Comparison of ENCODE assay signal across 8 mouse cellular contexts in the genomic region with DNA sequence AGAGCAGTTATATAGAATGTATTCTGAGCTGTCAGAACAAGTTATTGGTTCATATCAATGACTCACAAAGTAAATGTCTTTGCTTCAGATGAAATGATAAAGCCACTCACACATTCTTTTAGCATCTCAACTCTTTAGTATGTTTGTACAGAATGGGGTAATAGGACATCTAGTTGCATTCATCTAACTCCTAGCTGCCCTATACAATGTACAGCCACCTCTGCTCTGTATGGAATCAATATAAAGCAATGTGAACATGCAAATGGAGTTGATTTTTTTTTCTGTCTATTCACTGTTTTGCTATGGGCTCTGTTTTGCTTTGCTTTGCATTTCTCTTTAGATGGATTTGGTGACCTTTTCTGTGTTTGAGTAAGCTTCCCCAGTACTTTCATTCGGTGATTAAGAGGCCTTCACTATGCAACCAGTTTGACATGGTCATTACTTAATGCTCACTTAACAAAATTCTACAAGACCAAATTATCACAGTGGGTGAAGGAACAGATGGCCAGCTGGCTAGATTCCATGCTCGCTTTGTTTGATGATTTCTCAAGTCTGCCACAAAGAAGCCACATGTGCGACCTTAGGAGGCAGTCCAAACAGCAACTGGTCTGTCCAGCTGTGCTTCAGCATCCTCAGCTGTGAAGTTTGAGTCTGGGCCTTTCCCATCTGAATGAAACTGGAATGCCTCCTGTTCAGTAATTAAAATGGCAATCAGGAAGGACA.
DNase-seq lines count a peak whose midpoint lies in the region; ATAC-seq and TF ChIP-seq lines count a peak whose summit lies in the region.

No protein-coding gene starts in this region.

- H3K27ac ChIP-seq in intestine, embryonic 14.5 days (ENCODE audit: low read depth), result no peak overlapping the region
- no peak overlapping the region for H3K27ac ChIP-seq in intestine, postnatal 0 days (ENCODE audit: low read depth, low read length)
- no peak overlapping the region for H3K27ac ChIP-seq in heart, adult 2 months

- no peak overlapping the region for H3K9ac ChIP-seq in intestine, embryonic 14.5 days (ENCODE audit: low read length)
- H3K9ac ChIP-seq in intestine, postnatal 0 days (ENCODE audit: low read depth, low read length), result no peak overlapping the region
- no peak overlapping the region for H3K9ac ChIP-seq in heart, adult 2 months (ENCODE audit: low read depth, low read length)

- H3K9me3 ChIP-seq in intestine, embryonic 14.5 days (ENCODE audit: control insufficient read depth, low read length), result no peaks in the 10 kb centered on the region
- H3K9me3 ChIP-seq in intestine, postnatal 0 days (ENCODE audit: control insufficient read depth), result no peaks in the 10 kb centered on the region

- TF ChIP-seq POLR2A in heart, adult 2 months (IDR thresholded peaks at IDR 0.05; ENCODE audit: insufficient read depth, low read depth, low read length), result no peak

- H3K4me1 ChIP-seq in intestine, embryonic 14.5 days (replicated peaks; ENCODE audit: control insufficient read depth, insufficient read depth, low read length), result no peaks in the 10 kb centered on the region
- H3K4me1 ChIP-seq in intestine, postnatal 0 days (replicated peaks; ENCODE audit: control insufficient read depth, insufficient read depth, low read length), result no peaks in the 10 kb centered on the region
- H3K4me1 ChIP-seq in heart, adult 2 months (ENCODE audit: control insufficient read depth, insufficient read depth, low read length), result no peaks in the 10 kb centered on the region

- H3K79me2 ChIP-seq in heart, adult 2 months (replicated peaks; ENCODE audit: control insufficient read depth, insufficient read depth, low read length), result no peaks in the 10 kb centered on the region

- H3K4me2 ChIP-seq in intestine, embryonic 14.5 days (ENCODE audit: low read length), result no peak overlapping the region
- H3K4me2 ChIP-seq in intestine, postnatal 0 days (replicated peaks; ENCODE audit: low read depth), result no peak overlapping the region

- no peaks in the 10 kb centered on the region for H3K27me3 ChIP-seq in intestine, embryonic 14.5 days (replicated peaks; ENCODE audit: control insufficient read depth, insufficient read depth, low read length)
- no peaks in the 10 kb centered on the region for H3K27me3 ChIP-seq in intestine, postnatal 0 days (replicated peaks; ENCODE audit: control insufficient read depth, insufficient read depth, low read length)
- H3K27me3 ChIP-seq in heart, adult 2 months (ENCODE audit: control insufficient read depth, insufficient read depth, low read length), result no peaks in the 10 kb centered on the region

- DNase-seq in intestine, embryonic 14.5 days (ENCODE audit: low spot score), result peak; percentile 57
- DNase-seq in urinary bladder, postnatal 36 days (ENCODE audit: low spot score in 2 of 2), result peak; percentile 1 to 2
- no peak for DNase-seq in urinary bladder, adult 2 months (ENCODE audit: low spot score)
- DNase-seq in layer of hippocampus, postnatal 10 days (ENCODE audit: low spot score in 2 of 2), result peak; percentile 16 to 26
- peak; percentile 16 for DNase-seq in telencephalon, adult 2 months (ENCODE audit: low read depth, low spot score)
- DNase-seq in heart, adult 2 months, result no peak
- no peak for DNase-seq in heart, adult 9 months (ENCODE audit: low spot score in 2 of 2)

- WGBS in intestine, embryonic 14.5 days, result 48% methylated on average over 3 of the region's 3 CpGs
- WGBS in intestine, postnatal 0 days, result 58% methylated on average over 3 of the region's 3 CpGs
- WGBS in heart, adult 2 months, result 59% methylated on average over 3 of the region's 3 CpGs

- intact Hi-C loops in heart, adult 2 months (cut with DNase I), result no loop called here

- no peaks in the 10 kb centered on the region for H3K36me3 ChIP-seq in intestine, embryonic 14.5 days (ENCODE audit: control insufficient read depth, insufficient read depth, low read length)
- no peaks in the 10 kb centered on the region for H3K36me3 ChIP-seq in intestine, postnatal 0 days (ENCODE audit: control insufficient read depth, insufficient read depth)
- no peaks in the 10 kb centered on the region for H3K36me3 ChIP-seq in heart, adult 2 months (ENCODE audit: control insufficient read depth, insufficient read depth, low read length)

- TF ChIP-seq EP300 in heart, adult 2 months (IDR thresholded peaks at IDR 0.05; ENCODE audit: insufficient read depth, low read depth, low read length), result no peak

- no peak overlapping the region for H3K4me3 ChIP-seq in intestine, embryonic 14.5 days (ENCODE audit: low read depth, low read length)
- H3K4me3 ChIP-seq in intestine, postnatal 0 days (ENCODE audit: low read depth, low read length), result no peak overlapping the region
- H3K4me3 ChIP-seq in heart, adult 2 months, result no peak overlapping the region

- TF ChIP-seq CTCF in intestine, postnatal 0 days (IDR thresholded peaks at IDR 0.05; ENCODE audit: low read depth), result no peak
- no peak for TF ChIP-seq CTCF in heart, adult 2 months (IDR thresholded peaks at IDR 0.05)

- no peak for ATAC-seq in intestine, embryonic 14.5 days (replicated peaks; ENCODE audit: low FRiP score, low TSS enrichment, low read depth)
- no peak for ATAC-seq in intestine, postnatal 0 days

Comparison
In these comparisons a context has a peak if more than half of its experiments do, and no peak if none do; other contexts are left out.
1. DNase-seq: peak in intestine, embryonic 14.5 days (single experiment), urinary bladder, postnatal 36 days (2 of 2), layer of hippocampus, postnatal 10 days (2 of 2) and telencephalon, adult 2 months (single experiment); none in urinary bladder, adult 2 months (single experiment), heart, adult 2 months (0 of 2) and heart, adult 9 months (0 of 2).